Mouse (Mus musculus) CH12.LX (cell line): ENCODE data around the gene Hsd17b13.

Source experiments
- CTCF ChIP-seq, 2 experiments: IDR thresholded peaks in 1 of 2; conservative IDR thresholded peaks in 1 of 2; 2 replicates each; pipeline ENCODE4 v1.5.1; 2011 to 2012; ENCODE audit warnings: low read depth in 2 of 2, low read length in 2 of 2, improper control_type of control experiment in 1 of 2, inconsistent platforms in 1 of 2, mild to moderate bottlenecking in 1 of 2, moderate library complexity in 1 of 2
- EP300 ChIP-seq: IDR thresholded peaks from 2 replicates; pipeline ENCODE4 v1.6.1; 2011; ENCODE audit warnings: low read length, improper control_type of control experiment
- MEF2A ChIP-seq: IDR thresholded peaks from 2 replicates; pipeline ENCODE4 v1.6.1; 2014; ENCODE audit warnings: low read depth, mild to moderate bottlenecking, inconsistent platforms, low read length, improper control_type of control experiment, borderline replicate concordance
- MXI1 ChIP-seq: IDR thresholded peaks from 2 replicates; pipeline ENCODE4 v1.6.1; 2011; ENCODE audit warnings: mild to moderate bottlenecking, low read depth, low read length, improper control_type of control experiment
- NELFE ChIP-seq: IDR thresholded peaks from 2 replicates; pipeline ENCODE4 v1.6.1; 2011; ENCODE audit warnings: low read depth, low read length, improper control_type of control experiment
- POLR2A ChIP-seq: IDR thresholded peaks from 2 replicates; pipeline ENCODE4 v1.6.1; 2011; ENCODE audit warnings: low read depth, mild to moderate bottlenecking, improper control_type of control experiment, low read length
- POLR2AphosphoS2 ChIP-seq: IDR thresholded peaks from 2 replicates; pipeline ENCODE4 v1.6.1; 2011; ENCODE audit warnings: low read depth, low read length, improper control_type of control experiment
- ZNF384 ChIP-seq: IDR thresholded peaks from 2 replicates; pipeline ENCODE4 v1.6.1; 2012; ENCODE audit warnings: low read depth, low read length, improper control_type of control experiment, inconsistent platforms

- TF ChIP-seq EP300 (no peak), CTCF (conservative IDR thresholded peaks at IDR 0.05 in 1 of 2, IDR thresholded peaks at IDR 0.05 in 1 of 2; ENCODE audit: low read depth in 2 of 2, low read length in 2 of 2) (no peak), MXI1 (no peak), ZNF384 (no peak), POLR2AphosphoS2 (no peak), MEF2A (no peak), POLR2A (no peak), NELFE (no peak)
Observed at GRCm38 (mm10) chr5:103939856-103940255, 37.4 kb downstream of the Hsd17b13 start.
